Mouse (Mus musculus): ENCODE data around the gene Tsr2.

Tsr2 gene

DNA sequence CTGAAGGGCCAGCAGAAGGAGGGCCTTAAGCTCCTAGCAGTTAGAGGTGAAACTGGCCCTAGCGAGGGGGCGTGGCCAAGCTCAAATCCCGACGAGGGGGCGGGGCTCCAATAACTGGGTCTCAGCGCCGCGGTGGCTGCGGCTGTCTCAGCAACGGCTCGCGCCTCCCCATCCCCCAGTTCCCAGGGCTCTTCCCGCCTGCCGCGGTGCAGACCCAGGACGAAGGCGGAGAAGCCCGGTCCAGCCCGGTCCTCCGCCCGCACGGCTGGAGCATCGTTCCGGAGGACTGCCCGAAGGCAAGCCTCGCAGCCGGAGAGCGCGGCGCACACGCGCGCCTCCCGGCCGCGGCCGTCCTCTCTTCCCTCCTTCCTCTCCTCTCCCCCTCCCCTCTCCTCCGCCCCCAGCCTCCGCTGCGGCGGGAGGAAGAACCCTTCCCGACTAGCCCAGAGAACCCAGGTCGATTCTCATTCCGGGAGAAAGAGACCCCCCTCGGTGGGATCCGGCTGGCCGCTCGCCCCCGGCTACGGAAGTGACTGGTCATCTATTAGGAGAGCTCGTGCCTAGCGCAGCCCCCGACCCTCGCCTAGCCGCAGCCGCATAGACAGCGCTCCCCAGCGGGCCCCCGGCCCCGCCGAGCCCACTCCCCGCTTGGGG is 49.4 kb downstream of the Tsr2 start:
- DNase-seq (ENCODE audit: low read depth in 2 of 2, low spot score in 2 of 2): no peak

DNA sequence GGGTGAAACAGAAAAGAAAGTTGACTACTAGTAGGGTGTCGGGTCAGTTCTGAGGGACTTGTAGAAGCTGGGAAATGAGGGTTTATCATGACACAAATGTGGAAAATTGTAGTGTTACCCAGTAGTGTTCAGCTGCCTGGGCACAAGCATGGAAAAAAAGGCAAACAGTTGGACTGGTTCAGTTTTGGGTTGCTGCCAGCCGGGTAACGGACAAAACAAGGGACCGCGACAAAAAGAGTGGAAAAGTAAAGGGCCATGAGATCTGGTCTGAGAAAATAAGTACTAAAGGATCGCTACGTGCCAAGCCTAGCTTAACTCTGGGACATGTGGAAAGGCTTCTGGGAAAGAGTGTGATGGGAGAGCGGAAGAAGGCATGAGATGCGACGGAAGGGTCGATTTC is 50.0 kb downstream of the Tsr2 start:
- DNase-seq (ENCODE audit: low read depth in 2 of 2, low spot score in 2 of 2): no peak

DNA sequence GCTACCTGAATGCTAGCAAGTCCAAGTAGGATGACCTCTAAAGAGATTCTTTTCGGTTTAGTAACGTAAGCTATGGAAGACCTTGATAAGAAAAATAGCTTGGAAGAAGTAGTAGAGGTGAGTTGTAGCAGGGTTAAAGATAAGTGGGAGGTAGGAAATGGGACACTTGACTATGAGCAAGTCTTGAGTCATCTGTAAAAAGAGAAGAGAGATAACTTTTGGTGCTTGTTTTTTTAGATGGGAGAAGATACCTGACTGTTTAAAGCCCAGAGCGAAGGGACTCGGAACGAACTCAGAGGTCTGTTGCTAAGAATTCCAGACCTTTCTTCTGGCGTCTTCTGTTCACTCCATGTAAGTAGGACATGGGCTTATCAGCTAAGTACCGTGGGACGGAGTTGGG is 50.5 kb downstream of the Tsr2 start, which contains the start of gene Fgd1:
Fgd1 (plus strand) TSS at position 301 of the 400 bp plus-strand sequence.
- DNase-seq (ENCODE audit: low read depth in 2 of 2, low spot score in 2 of 2): no peak

DNA sequence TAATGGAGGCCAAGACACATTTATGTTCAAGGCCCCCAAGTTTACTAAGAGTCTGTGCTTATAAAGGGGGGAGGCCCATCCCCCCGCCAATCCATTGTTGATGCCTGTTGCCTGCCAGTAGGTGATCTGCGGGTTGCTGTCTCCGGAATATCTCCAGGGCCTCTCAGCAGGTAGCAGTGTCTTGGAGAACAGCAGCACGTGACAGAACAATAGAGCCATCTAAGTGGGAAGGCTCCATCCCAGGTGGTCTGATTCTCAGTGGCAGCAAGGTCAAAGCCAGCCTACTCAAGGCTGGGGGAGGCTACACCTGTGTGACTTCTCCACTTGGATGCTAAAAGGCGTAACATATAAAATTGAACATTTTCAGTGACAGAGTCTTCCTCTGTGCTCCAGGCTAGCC is 55.1 kb downstream of the Tsr2 start:
- no peak for DNase-seq (ENCODE audit: low read depth in 2 of 2, low spot score in 2 of 2)

Data from CD8-positive naive resting alpha-beta T cell, adult 2 months (primary cell).